In the genomic region with DNA sequence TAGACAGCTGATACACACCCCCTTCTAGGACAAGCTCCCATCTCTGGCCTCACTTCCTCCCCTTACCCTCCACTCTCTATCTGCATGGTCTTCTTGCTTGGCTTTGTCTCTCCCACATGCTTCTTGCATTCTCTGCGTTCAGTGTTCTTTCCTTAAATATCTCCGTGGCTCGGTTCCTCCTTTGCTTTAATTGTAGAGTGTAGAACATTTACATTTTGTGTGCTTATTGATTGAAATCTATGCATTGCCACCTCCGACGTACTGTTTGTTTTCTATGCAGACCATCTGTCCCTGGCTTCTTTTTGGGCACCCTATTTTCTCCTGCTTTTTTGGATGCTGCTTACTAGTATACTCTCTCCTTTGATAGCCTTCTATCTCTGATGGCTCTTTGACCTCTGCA, we compare ENCODE assay signal across 23 mouse cellular contexts. TPM values are rescaled to one million over a fixed set of nuclear protein-coding genes. Genes with fewer than 3 reads are reported as not detected.
"Had no signal": no experiment of that assay in that cellular context is flagged by ENCODE, and none has a peak within 500 bp of the region (broad histone marks: within the 10 kb centered on the region; RNA-seq: fewer than 3 reads in every experiment).

No protein-coding gene starts in this region.

- ATAC-seq: midbrain, embryonic 16.5 days had no signal

- H3K4me3 ChIP-seq: midbrain, embryonic 10.5 days; midbrain, embryonic 12.5 days; myocyte; neural tube, embryonic 13.5 days; neural tube, embryonic 15.5 days had no signal

- DNase-seq: lung, adult 18-20 months; lung, embryonic 14.5 days; lung, postnatal 10 days; lung, postnatal 4 days; midbrain, embryonic 14.5 days; retina, postnatal 1 day; right cerebral cortex, adult 18-20 months; right cerebral cortex, postnatal 25 days; right cerebral cortex, postnatal 4 days; spleen, adult 18-20 months; thymus, adult 18-20 months; thymus, postnatal 14 days; thymus, postnatal 36 days had no signal

- H3K4me1 ChIP-seq: midbrain, embryonic 10.5 days; midbrain, embryonic 12.5 days; neural tube, embryonic 13.5 days; neural tube, embryonic 15.5 days had no signal

- H3K36me3 ChIP-seq: midbrain, embryonic 10.5 days; midbrain, embryonic 12.5 days; neural tube, embryonic 13.5 days; neural tube, embryonic 15.5 days had no signal

- H3K9ac ChIP-seq: lung, embryonic 14.5 days; midbrain, embryonic 12.5 days; neural tube, embryonic 13.5 days; neural tube, embryonic 15.5 days had no signal

- H3K9me3 ChIP-seq: midbrain, embryonic 10.5 days; midbrain, embryonic 12.5 days; neural tube, embryonic 13.5 days; neural tube, embryonic 15.5 days had no signal

- H3K27me3 ChIP-seq: midbrain, embryonic 12.5 days; neural tube, embryonic 13.5 days; neural tube, embryonic 15.5 days had no signal

- H3K4me2 ChIP-seq: lung, embryonic 14.5 days; midbrain, embryonic 12.5 days; neural tube, embryonic 13.5 days; neural tube, embryonic 15.5 days had no signal

- H3K27ac ChIP-seq: midbrain, embryonic 10.5 days; midbrain, embryonic 12.5 days; neural tube, embryonic 13.5 days; neural tube, embryonic 15.5 days had no signal

RNA-seq across cellular contexts. Expression of gene Gm19410, which starts 9.4 kb away (rescaled TPM):
- total RNA-seq: megakaryocyte, adult 5-6 weeks; megakaryocyte-erythroid progenitor cell, adult 5-6 weeks had no signal
- polyA plus RNA-seq: midbrain, embryonic 10.5 days; midbrain, embryonic 12.5 days; myocyte; small intestine, adult 2 months; thymus, postnatal 0 days had no signal
